Mouse (Mus musculus): ENCODE measurements around the gene Mtfr2. TPM values are rescaled to one million over a fixed set of nuclear protein-coding genes. Genes with fewer than 3 reads are reported as not detected.
A peak's percentile ranks its signal among the peaks of the same experiment; 100 is the strongest.

Mtfr2 gene
- under 1 TPM; 0.25 to 0.72 TPM for total RNA-seq (2021)

DNA sequence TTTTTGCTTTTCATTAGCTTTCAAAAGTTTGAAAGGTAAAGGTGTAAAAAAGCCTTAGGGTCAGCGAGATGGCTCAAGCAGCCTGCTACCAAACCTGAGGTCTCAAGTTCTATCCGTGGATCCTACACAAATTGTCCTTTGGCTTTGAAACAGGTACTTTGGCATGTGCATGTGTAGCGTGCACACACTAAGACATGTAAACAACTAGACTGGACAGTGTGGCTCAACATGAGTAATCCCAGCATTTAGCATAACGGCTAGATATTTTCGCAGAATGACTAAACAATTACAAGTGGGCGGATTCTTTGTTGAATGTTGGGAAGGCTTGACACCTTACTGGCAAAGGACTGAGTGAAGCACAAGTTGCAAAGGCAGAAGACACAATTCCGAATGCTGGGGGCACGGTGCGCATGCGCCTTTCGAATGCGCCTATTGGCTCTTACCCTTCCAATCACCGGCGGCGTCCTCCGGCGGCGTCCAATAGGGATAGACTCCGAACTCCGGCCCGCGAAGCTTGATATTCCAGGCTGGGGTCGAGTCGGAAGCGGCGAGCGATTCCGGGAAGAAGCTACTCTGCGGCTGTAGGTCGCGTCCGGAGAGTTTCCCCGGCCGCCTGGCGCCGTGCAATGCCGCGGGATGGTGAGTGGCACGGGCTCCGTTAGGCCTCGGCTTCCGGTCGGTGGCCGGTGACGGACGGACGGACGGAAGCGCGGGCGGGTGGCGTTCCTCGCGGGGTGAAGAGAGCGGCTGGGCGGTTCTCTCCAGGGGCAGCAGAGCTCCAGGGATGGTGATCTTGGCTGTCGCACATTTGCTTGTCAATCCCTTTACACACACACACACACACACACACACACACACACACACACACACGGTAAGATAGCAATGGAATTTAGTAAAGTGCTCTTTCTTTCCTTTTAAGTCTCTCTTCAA lies at the start of gene Mtfr2:
Mtfr2 (plus strand) TSS at position 486 of the 930 bp plus-strand sequence.
- peak; percentile 91 to 94 for DNase-seq (ENCODE audit: low spot score in 2 of 2)
- intact Hi-C loops (cut with DNase I): no loop called here

DNA sequence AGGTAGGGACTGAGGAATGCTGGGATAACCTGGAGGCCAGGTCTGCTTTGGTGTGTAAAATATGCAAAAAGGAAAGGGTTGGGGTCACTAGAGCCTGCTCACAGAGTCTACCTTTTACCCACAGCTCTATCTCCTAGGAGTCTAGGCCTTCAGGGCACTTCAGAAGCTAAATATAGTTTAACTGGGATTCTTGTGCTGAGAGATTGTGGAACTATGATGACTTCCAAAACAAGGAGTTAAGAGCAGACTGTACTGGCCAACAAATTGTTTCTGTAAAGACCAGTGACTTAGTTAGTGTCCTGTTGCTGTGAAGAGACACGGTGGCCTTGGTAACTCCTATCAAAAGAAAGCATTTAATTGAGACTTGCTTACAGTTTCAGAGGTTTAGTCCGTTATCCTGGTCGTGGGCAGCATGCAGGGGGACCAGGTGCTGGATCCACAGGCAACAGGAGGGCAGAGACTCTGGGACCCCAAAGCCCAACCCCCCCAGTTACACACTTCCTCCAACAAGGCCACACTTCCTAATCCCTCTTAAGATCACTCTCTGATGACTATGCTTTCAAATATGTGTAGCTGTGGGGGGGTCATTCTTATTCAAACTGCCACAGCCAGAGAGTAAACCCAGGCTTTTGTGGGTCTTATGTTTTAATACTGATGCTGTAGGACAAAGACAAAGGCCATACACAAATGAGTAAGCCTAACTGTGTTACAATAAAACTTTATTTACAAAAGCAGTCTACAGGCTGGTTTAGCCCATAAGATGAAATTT lies 49.2 kb upstream of the Mtfr2 start:
- intact Hi-C loops (cut with DNase I): no loop called here
- DNase-seq (ENCODE audit: low spot score in 2 of 2): no peak

DNA sequence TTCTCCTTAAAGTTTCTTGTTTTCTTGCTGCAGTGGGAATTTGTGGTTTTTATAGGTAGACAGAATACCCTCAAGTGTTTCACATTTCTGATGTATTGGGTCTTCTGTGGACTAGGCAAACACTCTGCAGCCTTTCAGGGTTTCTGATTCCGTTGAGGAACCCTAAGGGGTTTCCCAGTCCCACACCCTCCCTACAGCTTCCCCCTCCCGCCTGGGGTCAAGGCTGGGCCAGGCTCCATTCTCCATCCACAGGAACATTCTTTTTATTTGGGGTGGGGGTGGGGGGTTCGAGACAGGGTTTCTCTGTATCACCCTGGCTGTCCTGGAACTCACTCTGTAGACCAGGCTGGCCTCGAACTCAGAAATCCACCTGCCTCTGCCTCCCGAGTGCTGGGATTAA lies 48.5 kb upstream of the Mtfr2 start:
- intact Hi-C loops (cut with DNase I): no loop called here

DNA sequence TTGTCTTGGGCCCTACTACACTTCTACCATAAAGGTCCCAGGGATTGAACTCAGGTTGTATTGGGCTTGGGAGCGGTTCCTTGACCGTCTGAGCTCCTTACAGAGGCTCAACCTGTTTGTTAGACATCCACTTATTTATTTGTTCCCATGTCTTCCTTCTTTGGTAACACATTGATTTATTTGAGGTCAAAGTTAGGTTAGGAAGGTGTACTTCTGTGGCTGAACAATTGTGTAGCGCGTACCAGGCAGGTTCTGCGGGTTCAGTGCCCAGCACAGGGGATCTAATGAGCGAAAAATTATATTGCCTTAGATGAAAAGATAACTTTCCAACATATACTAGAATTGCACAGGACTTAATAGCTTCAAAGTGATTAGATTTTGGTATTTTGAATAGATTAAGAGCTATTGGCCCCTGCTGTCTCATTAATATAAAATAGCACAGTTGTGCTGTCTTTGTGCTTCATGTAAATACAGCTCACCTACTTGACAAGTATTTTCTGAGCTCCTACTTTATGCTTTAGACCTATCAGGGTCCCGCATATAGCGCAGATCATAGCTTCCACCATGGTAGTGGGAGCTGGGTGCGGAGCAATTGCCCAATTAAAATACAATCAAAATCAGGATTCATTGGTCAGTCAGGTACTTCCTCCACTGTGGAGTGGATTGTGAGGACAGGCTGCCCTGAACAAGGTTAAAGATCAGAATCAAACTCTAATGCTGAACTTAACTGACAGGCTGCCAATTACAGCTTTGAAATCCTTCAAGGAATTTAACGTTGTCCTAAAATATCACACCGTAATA lies 36.4 kb upstream of the Mtfr2 start:
- intact Hi-C loops (cut with DNase I): no loop called here

More for the DNA sequence above, 48.5 kb upstream of the Mtfr2 start:
- no peak for DNase-seq (ENCODE audit: low spot score in 2 of 2)

DNA sequence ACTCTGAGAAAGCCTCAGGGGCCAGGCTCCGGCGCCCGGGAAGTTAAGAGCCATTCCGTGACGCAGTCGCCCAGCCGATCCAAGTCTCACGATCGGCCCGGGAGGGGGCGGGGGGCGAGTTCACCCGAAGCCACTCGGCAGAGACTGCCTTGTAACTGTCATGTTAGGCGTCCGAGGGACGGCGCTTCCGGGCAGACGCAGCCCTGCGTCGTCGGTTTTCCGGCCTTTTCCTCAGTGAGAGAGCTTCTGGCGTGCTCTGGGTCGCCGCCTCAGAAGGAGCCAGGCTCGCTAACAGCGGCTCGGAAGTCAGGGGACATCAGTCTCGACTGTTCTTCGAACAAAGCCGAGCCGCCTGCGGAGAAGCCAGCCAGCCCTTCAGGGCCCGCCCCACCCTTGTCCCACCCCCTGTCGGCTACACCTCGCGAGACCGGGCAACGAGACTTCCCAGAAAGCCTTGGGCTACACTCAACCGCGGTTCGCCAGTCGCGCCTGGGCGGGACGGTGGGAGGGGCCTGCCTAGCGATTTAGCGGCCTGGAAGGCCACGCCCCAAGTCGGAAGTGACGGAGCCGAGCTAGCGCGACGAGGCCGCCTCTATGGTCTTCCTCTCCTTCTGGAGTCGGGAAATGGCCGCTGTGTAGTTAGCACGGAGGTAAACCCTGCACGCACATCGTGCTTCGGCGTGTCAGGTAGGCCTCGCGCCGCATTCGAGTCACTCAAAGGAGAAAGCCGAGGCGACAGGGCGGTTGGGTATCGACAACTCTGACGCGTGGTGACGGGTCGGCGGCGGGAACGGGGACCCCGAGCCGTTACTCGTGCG lies 35.4 kb upstream of the Mtfr2 start, which contains the start of gene Bclaf1:
Bclaf1 (plus strand) TSS at position 552 of the 818 bp plus-strand sequence.
- DNase-seq (ENCODE audit: low spot score in 2 of 2): peak; percentile 99
- intact Hi-C loops (cut with DNase I): no loop called here

More for the DNA sequence above, 36.4 kb upstream of the Mtfr2 start:
- DNase-seq (ENCODE audit: low spot score in 2 of 2): no peak

DNA sequence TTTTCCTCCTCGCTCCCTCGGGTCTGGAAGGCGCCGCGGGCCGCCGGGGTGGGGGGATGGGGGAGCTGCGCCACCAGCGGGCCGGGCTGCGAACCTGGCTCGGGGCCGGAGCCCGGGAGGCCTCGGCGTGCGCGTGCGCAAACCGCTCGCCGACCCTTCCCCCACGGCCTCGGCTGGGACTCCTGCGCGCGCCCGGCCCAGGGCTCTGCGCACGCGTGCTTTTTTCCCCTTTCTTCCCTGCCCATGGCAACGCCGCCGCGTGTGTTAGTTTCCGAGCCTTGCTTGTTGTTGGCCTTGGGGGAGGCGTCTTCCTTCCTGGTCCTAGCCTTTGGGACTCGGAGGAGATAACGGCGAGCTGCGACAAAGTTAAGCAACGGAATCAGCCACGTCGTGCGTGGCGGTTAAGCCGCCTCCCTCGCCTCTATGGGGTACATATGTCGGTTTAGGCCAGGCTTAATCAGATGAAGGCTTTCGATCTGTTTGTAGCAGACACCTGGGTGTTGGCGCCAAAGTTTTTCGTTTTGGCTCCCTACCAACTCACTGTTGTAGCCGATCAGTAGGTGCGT lies 34.8 kb upstream of the Mtfr2 start:
- DNase-seq (ENCODE audit: low spot score in 2 of 2): peak; percentile 89 to 93
- intact Hi-C loops (cut with DNase I): no loop called here

DNA sequence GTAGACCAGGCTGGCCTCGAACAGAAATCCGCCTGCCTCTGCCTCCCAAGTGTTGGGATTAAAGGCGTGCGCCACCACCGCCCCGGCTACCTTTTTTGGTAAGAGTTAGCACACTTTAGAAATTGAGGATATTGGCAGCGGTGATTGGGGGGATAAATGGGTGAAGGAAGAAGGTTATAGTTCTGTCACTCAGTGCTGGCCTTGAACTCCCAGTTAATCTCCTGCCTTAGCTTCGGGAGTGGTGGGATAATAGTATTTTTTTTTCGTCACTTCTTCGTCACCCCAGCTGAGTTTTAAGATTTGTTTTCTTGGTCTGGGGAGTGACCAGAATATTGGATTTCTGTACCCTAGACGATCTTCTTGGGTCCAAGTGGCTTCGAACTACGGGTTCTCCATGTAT lies 34.1 kb upstream of the Mtfr2 start:
- DNase-seq (ENCODE audit: low spot score in 2 of 2): no peak
- intact Hi-C loops (cut with DNase I): no loop called here

DNA sequence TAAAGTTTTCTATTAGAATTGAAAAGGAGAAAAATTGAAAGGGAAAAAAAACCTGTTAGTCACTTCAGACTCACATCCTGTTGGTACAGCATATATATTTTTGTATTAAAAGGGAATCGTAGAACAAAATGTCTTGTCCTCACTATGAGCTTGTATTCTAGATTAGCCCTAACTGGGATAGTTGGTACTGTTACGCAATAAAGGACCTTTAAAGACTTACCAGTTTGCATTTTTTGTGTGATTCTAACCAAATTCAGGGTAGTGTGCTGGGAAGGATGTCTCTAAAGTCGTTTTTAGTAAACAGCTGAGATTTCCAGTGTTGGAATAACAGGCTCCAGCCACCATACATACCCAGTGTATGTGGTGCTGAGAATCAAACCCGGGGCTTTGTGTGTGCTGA lies 33.6 kb upstream of the Mtfr2 start:
- intact Hi-C loops (cut with DNase I): no loop called here
- DNase-seq (ENCODE audit: low spot score in 2 of 2): no peak

DNA sequence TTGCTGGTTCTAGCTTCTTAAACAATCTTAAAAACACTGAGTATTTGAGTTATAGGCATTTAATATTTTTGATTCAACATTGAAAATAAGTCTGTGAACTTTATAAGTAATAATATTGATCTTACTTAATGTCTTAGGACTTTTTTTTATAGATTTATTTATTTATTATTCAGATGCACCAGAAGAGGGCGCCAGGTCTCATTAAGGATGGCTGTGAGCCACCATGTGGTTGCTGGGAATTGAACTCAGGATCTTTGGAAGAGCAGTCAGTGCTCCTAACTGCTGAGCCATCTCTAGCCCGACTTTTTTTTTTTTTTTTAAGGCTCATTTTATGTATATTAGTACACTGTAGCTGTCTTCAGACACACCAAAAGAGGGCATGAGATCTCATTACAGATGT lies 32.8 kb upstream of the Mtfr2 start:
- intact Hi-C loops (cut with DNase I): no loop called here
- no peak for DNase-seq (ENCODE audit: low spot score in 2 of 2)

DNA sequence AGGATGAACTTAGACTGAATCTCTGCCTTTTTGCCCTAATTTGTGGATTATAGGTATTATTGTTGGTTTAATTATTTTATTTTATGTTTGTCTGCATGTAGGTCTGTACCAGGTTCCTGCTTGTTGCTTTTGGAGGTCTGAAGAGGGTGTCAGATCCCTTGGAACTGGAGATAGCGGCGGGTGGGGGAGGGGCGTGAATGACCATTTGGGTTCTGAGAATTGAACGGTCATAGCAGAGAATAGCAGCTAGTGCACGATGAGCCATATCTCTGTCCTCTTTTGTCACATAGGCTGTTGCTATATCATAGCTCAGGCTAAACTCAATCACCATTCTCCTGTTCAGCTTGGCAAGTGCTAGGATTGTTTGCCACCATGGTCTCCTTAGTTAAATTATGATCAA lies 30.1 kb upstream of the Mtfr2 start:
- intact Hi-C loops (cut with DNase I): no loop called here
- no peak for DNase-seq (ENCODE audit: low spot score in 2 of 2)

DNA sequence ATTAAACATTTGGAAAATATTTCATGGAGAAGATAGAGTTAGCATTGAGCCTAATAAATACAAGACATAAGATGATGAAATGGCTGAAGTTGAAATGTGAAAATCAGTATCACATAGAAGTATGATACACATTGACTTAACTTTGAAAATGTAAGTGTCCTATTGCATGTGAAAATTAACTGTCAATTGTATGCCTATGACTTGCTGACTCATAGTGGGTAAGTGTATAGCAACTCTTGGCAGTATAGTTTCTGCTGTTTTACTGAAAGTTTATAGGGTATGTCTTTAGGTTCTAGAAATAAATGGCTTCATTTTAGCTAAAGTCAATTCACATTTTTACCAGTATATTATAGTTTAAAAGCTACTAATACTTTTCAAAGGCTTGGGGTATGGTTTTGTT lies 21.3 kb upstream of the Mtfr2 start:
- intact Hi-C loops (cut with DNase I): no loop called here
- no peak for DNase-seq (ENCODE audit: low spot score in 2 of 2)

DNA sequence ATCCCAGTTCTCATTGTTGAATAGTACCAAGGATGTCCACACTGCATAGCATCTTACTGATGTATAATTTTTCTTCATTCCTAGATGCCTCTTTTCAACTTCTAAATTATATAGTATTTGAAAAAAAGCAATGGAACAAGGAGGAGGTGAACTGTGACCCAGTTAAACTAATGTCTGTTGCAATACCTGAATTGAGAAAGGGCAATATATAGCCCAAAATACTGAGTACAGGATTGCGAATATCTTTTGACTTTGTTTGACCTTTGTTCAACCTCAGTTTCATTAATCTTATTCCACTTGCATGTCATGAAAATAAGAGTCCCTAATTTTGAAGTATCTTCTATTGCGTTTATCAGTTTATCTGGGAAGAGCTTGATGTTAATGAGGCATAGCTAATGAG lies 16.3 kb upstream of the Mtfr2 start:
- intact Hi-C loops (cut with DNase I): no loop called here
- no peak for DNase-seq (ENCODE audit: low spot score in 2 of 2)

DNA sequence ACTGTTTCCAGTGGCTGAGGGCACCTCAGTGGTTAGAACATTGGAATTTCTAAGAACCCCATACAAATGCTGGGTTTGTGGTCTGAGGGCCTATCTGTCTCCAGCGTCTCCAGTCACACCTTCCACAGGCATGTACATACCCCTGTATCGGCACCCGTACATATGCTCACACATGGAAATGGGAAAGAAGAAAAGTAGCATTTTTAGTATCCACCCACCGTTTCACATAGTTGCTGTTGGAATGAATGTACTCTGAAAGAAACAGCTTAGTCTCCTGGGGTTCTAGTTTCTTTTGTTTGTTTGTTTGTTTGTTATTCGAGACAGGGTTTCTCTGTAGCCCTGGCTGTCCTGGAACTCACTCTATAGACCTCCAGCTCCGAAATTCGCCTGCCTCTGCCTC lies 9.7 kb upstream of the Mtfr2 start:
- intact Hi-C loops (cut with DNase I): no loop called here
- no peak for DNase-seq (ENCODE audit: low spot score in 2 of 2)

DNA sequence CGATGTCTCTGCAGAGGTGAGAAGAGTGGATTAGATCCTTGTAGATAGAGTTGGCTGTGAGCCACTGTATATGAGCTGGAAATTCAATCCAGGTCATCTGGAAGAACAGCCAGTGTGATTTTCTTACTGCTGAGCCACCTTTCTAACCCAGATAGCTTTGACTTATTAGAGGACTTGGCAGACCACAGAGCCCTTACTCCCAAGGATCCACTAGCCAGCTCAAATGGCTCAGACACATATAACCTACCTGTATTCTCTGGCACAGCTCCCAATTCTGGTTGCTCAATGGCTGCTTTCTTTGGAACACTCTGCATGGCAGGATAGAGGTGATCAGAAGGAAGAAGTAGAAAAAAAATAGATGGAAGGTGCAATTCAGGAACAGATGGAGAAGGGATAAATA lies 1.8 kb upstream of the Mtfr2 start:
- intact Hi-C loops (cut with DNase I): no loop called here
- DNase-seq (ENCODE audit: low spot score in 2 of 2): no peak

DNA sequence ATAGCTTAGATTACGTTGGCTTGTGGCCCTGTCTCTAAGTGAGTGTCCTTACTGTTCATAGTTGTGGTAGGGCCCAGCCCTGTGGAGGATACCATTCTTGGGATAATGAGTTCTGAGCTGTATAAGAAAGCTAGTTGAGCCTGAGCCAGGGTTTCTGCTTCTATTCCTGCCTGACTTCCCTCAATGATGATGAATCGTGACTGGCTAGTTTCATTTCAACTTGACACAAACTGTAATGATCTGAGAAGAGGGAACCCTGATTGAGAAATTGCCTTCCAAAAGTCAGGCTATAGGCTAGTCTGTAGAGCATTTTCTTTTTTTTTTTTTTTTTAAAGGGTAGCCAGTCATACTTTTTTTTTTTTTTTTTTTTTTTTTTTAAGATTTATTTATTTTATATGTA lies 1.3 kb downstream of the Mtfr2 start:
- intact Hi-C loops (cut with DNase I): no loop called here
- DNase-seq (ENCODE audit: low spot score in 2 of 2): no peak

DNA sequence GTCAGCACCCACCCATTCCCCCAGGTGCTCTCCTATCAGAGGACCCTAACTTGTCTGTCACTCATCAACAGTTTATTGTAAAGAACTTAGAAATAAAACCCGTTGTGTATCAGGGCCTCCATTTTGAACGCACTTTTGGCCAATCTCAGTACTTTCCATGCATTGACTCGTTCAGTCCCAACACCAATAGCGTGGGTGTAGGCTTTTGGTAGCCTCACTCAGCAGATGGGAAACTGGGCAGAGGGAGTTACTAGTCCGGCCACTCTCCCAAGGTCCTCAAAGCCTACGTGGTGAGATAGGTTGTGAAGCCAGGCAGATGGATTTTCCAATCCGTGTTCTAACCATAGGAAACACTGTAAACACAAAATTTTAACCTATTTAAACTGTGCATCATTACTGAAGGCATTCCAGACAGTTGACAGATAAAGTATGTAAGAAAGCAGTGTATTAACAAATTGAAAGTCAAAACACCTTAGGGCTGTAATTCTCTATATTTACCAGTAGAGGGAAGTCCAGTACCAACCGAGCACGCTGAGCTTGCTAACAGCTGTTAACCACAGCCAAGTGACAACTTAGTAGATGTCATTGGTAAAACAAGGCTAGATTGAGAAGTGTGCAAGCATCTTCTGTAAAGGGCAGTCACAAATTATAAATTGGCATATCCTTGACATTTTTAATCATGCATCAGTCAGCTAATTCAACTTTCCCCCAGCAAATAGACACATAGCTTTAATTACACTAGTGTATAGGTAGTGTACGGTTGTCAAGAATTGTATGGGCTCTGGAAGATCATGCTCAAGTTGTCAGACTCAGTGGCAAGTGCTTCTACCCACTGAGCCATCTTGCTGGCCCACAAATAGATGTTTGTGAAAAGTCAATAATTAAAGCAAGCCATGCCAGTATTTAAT lies 14.2 kb downstream of the Mtfr2 start:
- no peak for DNase-seq (ENCODE audit: low spot score in 2 of 2)

DNA sequence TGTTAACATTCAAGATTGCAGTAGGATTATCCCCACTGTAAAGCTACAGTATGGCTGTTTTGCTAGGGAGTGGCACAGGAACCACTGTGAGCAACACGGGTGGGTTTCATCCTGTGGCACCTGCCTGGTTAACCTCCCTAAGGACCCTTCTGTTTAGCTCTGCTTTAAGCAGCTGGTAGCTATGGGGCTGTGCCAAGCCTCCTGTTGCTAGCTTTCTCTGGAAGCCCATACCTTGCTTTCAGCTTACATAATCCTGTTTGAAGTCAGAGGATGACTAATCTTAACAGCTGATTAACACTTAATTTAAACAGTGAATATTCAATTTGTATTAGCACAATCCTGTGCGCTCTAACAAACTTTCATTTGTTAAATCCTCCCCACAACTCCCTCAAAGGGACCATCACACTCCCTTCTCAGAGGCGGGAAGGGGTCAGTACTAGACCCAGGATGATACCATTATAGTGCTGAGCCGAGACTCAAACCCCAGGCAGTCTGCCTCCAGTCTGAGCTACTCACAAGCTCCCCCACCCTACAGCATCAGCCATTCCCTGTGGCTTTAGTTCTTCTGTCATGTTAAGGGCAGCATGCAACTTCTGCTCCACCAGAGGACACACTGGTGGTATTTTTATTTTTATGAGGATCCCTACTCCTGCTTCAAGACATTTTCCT lies 15.0 kb downstream of the Mtfr2 start:
- intact Hi-C loops (cut with DNase I): loop anchor here (5.0 kb wide), 2 partner anchors 565 to 585 kb away; no protein-coding TSS in a partner anchor
- no peak for DNase-seq (ENCODE audit: low spot score in 2 of 2)

More for the DNA sequence above, 14.2 kb downstream of the Mtfr2 start:
- intact Hi-C loops (cut with DNase I): loop anchor here (5.0 kb wide), 2 partner anchors 566 to 586 kb away; no protein-coding TSS in a partner anchor

Data from left cerebral cortex, postnatal 36 days (tissue).